Mouse (Mus musculus): ENCODE measurements at regions not wholly inside any gene's neighbourhood (a gene's known extent, or its start where the extent isn't known, plus 50 kb on each side); places are given as distances from the start of the nearest gene placed in this dataset.
"Not testable (repeated sequence)": the region's sequence is repeated elsewhere in the genome, so short reads cannot be mapped to it uniquely, and the experiment has no call there.

- no peaks in the 10 kb centered on the region for H3K36me3 ChIP-seq (ENCODE audit: control insufficient read depth, insufficient read depth, low read length)
- no peak for TF ChIP-seq CTCF (IDR thresholded peaks at IDR 0.05; ENCODE audit: extremely low read depth, insufficient read depth, insufficient read length, insufficient replicate concordance)
- TF ChIP-seq POLR2A (IDR thresholded peaks at IDR 0.05; ENCODE audit: low read depth, low read length) = no peak
- H3K27me3 ChIP-seq (ENCODE audit: control insufficient read depth, insufficient read depth, low read length) = no peaks in the 10 kb centered on the region
- no peak overlapping the region for H3K27ac ChIP-seq (ENCODE audit: insufficient read depth, low read length)
- DNase-seq (ENCODE audit: low read depth in 1 of 2, low spot score in 2 of 2) = no peak
- H3K4me3 ChIP-seq (ENCODE audit: extremely low read depth, insufficient read depth, insufficient read length) = no peak overlapping the region
- no peaks in the 10 kb centered on the region for H3K4me1 ChIP-seq (ENCODE audit: control insufficient read depth, insufficient read depth, insufficient read length)
- WGBS = 87% methylated on average over 2 of the region's 2 CpGs
Measured at GRCm38 (mm10) chr3:128362310-128362709, 466.2 kb upstream of the Fam241a start.

- not testable (repeated sequence) for H3K36me3 ChIP-seq (ENCODE audit: control insufficient read depth, insufficient read depth, low read length); H3K27ac ChIP-seq (ENCODE audit: insufficient read depth, low read length); H3K4me3 ChIP-seq (ENCODE audit: extremely low read depth, insufficient read depth, insufficient read length); H3K27me3 ChIP-seq (ENCODE audit: control insufficient read depth, insufficient read depth, low read length); H3K4me1 ChIP-seq (ENCODE audit: control insufficient read depth, insufficient read depth, insufficient read length); DNase-seq (ENCODE audit: low read depth in 1 of 2, low spot score in 2 of 2)
- 8% methylated on average over 2 of the region's 2 CpGs for WGBS
Measured at GRCm38 (mm10) chr3:128349123-128349522, 453.0 kb upstream of the Fam241a start.

DNA sequence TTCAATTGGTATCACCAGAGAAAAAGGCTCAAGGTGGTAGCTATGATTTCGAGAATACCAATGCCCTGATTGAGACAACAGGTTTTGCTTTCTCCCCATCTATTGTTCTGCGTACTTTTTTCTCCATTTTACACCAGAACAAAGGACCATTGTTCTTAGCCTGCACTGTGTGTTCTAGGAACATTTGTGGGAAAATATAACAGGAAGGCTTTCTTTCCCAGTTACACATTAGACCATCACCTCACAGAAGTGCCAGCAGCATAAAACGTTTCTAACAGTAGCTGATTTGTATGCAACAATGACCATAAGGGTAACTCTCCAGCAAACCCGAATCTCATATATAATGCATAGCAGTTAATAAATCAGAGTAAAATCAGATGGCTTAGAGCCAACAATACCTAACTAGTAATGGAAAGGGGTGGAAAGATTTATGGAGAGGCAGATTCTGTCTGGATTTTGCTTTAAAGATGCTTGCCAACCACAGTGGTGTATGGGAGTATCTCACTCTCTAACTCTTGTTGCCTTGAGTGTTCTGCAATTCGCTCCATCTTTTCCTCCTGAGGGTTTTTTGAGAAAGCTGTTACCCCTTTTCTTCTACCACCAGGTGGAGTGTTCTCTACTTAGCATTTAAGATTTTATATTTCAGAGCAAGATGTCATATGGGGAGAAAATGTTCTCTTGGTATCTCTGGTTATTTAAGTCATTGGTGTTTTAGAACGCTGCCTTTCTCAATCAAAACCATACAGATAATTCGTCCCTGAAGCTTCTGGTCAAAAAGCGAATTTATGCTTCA is 451.9 kb upstream of the Fam241a start:
- no peaks in the 10 kb centered on the region for H3K36me3 ChIP-seq (ENCODE audit: control insufficient read depth, insufficient read depth, low read length)
- H3K27ac ChIP-seq (ENCODE audit: insufficient read depth, low read length) = no peak overlapping the region
- H3K27me3 ChIP-seq (ENCODE audit: control insufficient read depth, insufficient read depth, low read length) = no peaks in the 10 kb centered on the region
- H3K4me3 ChIP-seq (ENCODE audit: extremely low read depth, insufficient read depth, insufficient read length) = no peak overlapping the region
- DNase-seq (ENCODE audit: low read depth in 1 of 2, low spot score in 2 of 2) = no peak
- TF ChIP-seq POLR2A (IDR thresholded peaks at IDR 0.05; ENCODE audit: low read depth, low read length) = no peak
- TF ChIP-seq CTCF (IDR thresholded peaks at IDR 0.05; ENCODE audit: extremely low read depth, insufficient read depth, insufficient read length, insufficient replicate concordance) = no peak
- H3K4me1 ChIP-seq (ENCODE audit: control insufficient read depth, insufficient read depth, insufficient read length) = no peaks in the 10 kb centered on the region
- WGBS = 67% methylated on average over 8 of the region's 8 CpGs

GRCm38 (mm10) chr3:128337508-128337907 is 441.4 kb upstream of the Fam241a start:
- no peak for TF ChIP-seq POLR2A (IDR thresholded peaks at IDR 0.05; ENCODE audit: low read depth, low read length)
- no peak for TF ChIP-seq CTCF (IDR thresholded peaks at IDR 0.05; ENCODE audit: extremely low read depth, insufficient read depth, insufficient read length, insufficient replicate concordance)
- Histone ChIP-seq H3K36me3 (ENCODE audit: control insufficient read depth, insufficient read depth, low read length) (no peaks in the 10 kb centered on the region), H3K4me1 (ENCODE audit: control insufficient read depth, insufficient read depth, insufficient read length) (no peaks in the 10 kb centered on the region), H3K27ac (ENCODE audit: insufficient read depth, low read length) (no peak overlapping the region), H3K4me3 (ENCODE audit: extremely low read depth, insufficient read depth, insufficient read length) (no peak overlapping the region), H3K27me3 (ENCODE audit: control insufficient read depth, insufficient read depth, low read length) (no peaks in the 10 kb centered on the region)
- WGBS = 70% methylated on average over 2 of the region's 2 CpGs
- DNase-seq (ENCODE audit: low read depth in 1 of 2, low spot score in 2 of 2) = no peak

DNA sequence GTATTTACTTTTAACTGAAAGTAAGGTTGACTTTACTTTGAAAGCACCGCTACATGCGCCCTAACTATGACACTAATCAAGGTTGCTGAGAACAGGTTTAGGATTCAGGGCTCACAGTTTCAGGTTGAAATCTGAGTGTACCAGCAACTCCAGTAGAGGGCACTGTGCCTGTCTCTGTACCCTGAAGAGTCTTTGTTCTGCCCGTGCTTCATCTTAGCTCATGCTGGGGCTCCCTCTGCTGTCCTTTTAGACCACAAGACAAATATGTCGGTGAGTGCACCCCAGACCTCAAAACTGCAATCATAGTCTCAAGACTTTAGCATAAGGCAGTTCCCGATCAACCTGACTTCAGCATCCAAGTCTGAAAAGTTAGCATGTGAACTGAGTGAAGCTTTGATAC is 440.9 kb upstream of the Fam241a start:
- Histone ChIP-seq H3K36me3 (ENCODE audit: control insufficient read depth, insufficient read depth, low read length) (no peaks in the 10 kb centered on the region), H3K4me1 (ENCODE audit: control insufficient read depth, insufficient read depth, insufficient read length) (no peaks in the 10 kb centered on the region), H3K27ac (ENCODE audit: insufficient read depth, low read length) (no peak overlapping the region), H3K27me3 (ENCODE audit: control insufficient read depth, insufficient read depth, low read length) (no peaks in the 10 kb centered on the region), H3K4me3 (ENCODE audit: extremely low read depth, insufficient read depth, insufficient read length) (no peak overlapping the region)
- WGBS = 24% methylated on average over 5 of the region's 5 CpGs
- DNase-seq (ENCODE audit: low read depth in 1 of 2, low spot score in 2 of 2) = peak in 1 of 2 experiments; percentile 5
- TF ChIP-seq CTCF (IDR thresholded peaks at IDR 0.05; ENCODE audit: extremely low read depth, insufficient read depth, insufficient read length, insufficient replicate concordance) = peak; percentile 4; the same call in 1 of the 2 replicates
- no peak for TF ChIP-seq POLR2A (IDR thresholded peaks at IDR 0.05; ENCODE audit: low read depth, low read length)

DNA sequence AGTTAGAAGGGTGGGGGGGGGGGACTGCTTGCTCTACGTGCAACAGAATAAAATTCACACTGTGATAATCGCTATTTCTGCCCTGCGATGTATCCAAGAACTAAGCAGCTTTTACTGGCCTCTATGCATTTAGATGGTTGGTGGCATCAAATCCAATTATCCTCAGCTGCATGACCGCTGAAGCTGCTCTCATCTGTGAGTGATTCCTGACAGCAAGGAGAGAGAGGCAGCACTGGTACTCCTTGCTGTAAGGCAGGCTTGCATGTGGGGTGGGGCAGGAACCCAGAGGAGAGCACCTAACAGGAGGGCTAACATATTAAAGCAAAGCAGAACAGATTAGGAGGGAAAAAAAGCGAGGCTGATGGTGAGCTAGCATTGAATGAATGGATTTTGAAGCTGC is 431.6 kb upstream of the Fam241a start:
- TF ChIP-seq CTCF (IDR thresholded peaks at IDR 0.05; ENCODE audit: extremely low read depth, insufficient read depth, insufficient read length, insufficient replicate concordance) (no peak), POLR2A (IDR thresholded peaks at IDR 0.05; ENCODE audit: low read depth, low read length) (no peak)
- no peaks in the 10 kb centered on the region for H3K4me1 ChIP-seq (ENCODE audit: control insufficient read depth, insufficient read depth, insufficient read length)
- no peaks in the 10 kb centered on the region for H3K36me3 ChIP-seq (ENCODE audit: control insufficient read depth, insufficient read depth, low read length)
- no peak overlapping the region for H3K27ac ChIP-seq (ENCODE audit: insufficient read depth, low read length)
- DNase-seq (ENCODE audit: low read depth in 1 of 2, low spot score in 2 of 2) = no peak
- WGBS = 89% methylated on average over 5 of the region's 5 CpGs
- H3K27me3 ChIP-seq (ENCODE audit: control insufficient read depth, insufficient read depth, low read length) = no peaks in the 10 kb centered on the region
- no peak overlapping the region for H3K4me3 ChIP-seq (ENCODE audit: extremely low read depth, insufficient read depth, insufficient read length)

DNA sequence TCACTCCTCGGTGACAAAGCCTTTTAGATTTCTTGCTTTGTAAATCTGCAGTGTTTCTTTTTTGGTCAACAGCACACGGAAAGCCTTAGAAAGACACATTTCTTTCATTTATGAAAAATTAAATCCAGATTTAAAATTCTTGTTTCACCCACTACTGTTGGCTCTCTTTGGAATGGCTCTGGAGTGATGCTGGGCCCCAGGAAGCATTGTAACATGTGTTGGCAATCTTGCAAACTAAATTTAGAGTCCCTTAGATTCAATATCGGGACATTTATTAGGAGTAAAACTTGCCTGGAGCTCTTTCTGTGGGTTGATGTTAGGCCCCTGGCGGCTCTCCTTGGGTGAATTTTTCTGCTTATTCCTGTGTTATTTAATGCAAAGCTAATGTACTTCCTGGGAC is 405.2 kb upstream of the Fam241a start:
- TF ChIP-seq CTCF (IDR thresholded peaks at IDR 0.05; ENCODE audit: extremely low read depth, insufficient read depth, insufficient read length, insufficient replicate concordance) = no peak
- 89% methylated on average over 4 of the region's 4 CpGs for WGBS
- Histone ChIP-seq H3K27ac (ENCODE audit: insufficient read depth, low read length) (no peak overlapping the region), H3K36me3 (ENCODE audit: control insufficient read depth, insufficient read depth, low read length) (no peaks in the 10 kb centered on the region), H3K27me3 (ENCODE audit: control insufficient read depth, insufficient read depth, low read length) (no peaks in the 10 kb centered on the region), H3K4me3 (ENCODE audit: extremely low read depth, insufficient read depth, insufficient read length) (no peak overlapping the region; the same call in 1 of the 2 replicates), H3K4me1 (ENCODE audit: control insufficient read depth, insufficient read depth, insufficient read length) (no peaks in the 10 kb centered on the region)
- DNase-seq (ENCODE audit: low read depth in 1 of 2, low spot score in 2 of 2) = no peak

All from spleen, adult 2 months (tissue).